Mouse (Mus musculus): ENCODE results near the gene Anp32a. TPM values are rescaled to one million over a fixed set of nuclear protein-coding genes. Genes with fewer than 3 reads are reported as not detected.
A peak's percentile ranks its signal among the peaks of the same experiment; 100 is the strongest.

Gene Anp32a
- total RNA-seq, 2 experiments from 2014 or later, result 206 to 209 TPM

DNA sequence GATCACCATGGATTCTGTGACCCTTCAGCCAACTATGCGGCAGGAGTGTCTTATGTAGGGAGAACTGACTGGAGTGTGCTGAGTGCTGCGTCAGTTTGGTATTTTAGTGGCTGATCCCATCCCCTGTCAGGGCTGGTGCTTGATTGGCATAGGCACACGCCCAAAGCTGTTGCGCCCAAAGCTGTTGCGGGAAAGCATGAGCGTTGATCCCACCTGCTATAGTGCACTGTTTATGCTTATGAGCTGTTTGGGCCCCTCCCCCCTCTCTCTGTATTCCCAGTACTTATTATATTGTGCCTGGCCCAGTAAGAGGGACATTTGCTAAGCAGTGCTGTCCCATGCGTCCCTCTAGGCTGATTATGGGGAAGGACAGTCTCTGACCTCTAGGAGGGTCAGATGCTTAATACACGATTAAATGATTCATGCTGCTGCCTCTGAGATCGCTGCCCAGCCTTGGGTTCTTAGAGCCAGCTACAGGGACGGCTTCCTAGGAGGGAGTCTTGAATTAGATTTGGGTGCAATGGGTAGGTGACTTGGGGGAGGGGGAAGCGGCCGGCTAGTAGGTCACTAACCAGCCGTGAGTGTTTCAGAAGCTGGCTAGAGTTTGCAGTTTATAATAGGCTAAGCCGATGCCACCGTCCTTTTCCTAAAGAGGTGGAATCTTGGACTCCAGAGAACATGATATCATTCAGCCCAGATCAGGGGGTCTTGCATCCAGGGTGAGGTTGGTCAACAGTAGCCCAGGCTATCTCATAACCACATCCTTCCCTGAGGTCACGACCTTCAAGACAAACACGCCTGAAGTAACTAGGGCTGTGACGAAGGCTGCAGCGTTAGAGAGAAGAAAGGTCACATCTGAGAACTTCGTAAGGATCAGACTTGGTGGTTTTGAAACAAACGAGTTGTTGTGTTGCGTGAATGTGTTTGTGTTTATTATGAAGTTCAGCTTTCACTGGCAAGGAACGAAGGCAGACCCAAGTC, 25.7 kb downstream of the Anp32a start:
- no peak for DNase-seq
- intact Hi-C loops (cut with DNase I), result no loop called here

- intact Hi-C loops (cut with DNase I), result no loop called here
- no peak for DNase-seq
Measured at GRCm38 (mm10) chr9:62367510-62368071, 26.5 kb downstream of the Anp32a start.

DNA sequence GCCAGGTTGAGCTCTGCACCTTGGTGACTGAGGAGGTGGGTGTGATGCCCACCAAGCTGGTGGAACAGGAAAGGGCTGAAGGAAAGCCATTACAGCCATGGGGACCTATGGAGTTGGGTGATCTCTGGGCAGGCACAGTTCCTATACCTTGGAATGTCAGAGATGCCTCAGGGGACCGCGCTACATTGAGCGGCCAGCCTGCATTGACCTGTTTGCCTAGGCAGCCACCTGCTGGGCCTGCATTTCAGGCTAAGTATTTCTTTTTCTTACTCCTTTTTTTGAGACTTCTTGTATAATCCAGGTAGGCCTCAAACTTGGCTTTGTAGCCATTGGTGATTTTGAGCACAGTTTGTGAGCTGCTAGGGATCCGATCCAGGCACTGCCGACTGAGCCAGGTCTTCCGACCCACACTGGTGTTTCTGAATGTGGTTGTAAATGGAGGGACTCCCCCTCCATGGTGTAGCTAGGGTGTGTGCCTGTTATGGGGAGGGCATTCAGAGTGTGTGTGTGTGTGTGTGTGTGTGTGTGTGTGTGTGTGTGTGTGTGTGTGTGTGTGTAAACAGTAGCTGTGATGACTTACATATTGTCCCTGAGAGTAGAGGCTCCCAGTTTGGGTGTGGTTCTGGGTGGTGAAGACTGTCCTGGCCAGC, 27.3 kb downstream of the Anp32a start:
- DNase-seq, result no peak
- intact Hi-C loops (cut with DNase I), result no loop called here

DNA sequence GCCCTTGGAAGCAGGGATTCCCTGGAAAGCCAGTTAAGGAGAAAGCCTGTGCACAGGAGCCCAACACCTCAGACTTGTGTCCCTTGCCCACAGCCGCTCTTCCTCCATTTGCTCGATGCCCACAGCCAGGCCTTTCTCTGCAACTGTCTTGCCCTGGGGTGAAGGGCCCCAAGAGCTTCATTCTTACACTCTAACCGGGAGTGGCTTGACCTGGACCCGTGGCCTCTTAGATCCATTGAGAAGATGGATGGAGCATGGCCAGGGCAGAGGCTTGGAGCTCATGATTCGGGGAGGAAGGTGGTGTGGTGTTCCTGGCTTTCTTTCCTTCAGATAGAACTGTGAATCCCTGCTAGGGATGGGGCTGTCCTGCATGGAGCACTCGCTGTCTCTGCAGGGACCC, 28.1 kb downstream of the Anp32a start:
- intact Hi-C loops (cut with DNase I), result no loop called here

GRCm38 (mm10) chr9:62370186-62370585, 29.1 kb downstream of the Anp32a start:
- intact Hi-C loops (cut with DNase I), result loop anchor here (5.0 kb wide), 2 partner anchors 33 to 42 kb away; no protein-coding TSS in a partner anchor
- no peak for DNase-seq

More for the DNA sequence above, 28.1 kb downstream of the Anp32a start:
- DNase-seq, result no peak

DNA sequence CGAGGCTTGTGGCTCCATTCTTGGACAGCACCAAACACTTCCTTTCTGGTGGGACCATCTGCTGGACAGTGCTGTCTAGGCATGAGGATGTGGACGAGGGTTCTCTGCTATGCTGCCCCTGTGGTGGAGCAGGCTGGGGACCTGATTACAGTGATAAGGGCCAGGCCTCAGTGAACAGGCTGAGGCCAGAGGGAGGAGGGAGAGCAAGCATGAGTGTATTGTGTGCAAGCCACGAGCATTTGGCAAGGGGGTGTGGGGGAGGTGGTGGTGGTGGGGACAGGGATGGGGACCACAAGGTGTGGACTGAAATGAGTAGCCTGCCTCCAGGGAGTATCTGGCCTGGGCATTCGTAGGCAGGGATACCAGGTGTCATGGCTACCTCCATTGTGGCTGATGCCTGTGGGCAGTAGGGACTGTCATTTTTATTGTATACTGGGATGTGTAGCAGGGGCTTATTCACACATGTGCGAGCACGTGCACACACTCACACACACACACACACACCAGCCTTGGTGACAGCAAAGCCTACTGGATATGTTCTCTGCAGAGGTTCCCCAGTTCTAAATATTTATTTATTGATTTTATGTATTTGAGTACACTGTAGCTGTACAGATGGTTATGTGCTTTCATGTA, 29.7 kb downstream of the Anp32a start:
- intact Hi-C loops (cut with DNase I), result loop anchor here (5.0 kb wide), 2 partner anchors 33 to 42 kb away; no protein-coding TSS in a partner anchor
- no peak for DNase-seq

- DNase-seq, result no peak
- intact Hi-C loops (cut with DNase I), result loop anchor here (2.0 to 5.0 kb wide), 3 partner anchors 35 to 179 kb away; no protein-coding TSS in a partner anchor
Measured at GRCm38 (mm10) chr9:62371745-62372555, 30.9 kb downstream of the Anp32a start.

DNA sequence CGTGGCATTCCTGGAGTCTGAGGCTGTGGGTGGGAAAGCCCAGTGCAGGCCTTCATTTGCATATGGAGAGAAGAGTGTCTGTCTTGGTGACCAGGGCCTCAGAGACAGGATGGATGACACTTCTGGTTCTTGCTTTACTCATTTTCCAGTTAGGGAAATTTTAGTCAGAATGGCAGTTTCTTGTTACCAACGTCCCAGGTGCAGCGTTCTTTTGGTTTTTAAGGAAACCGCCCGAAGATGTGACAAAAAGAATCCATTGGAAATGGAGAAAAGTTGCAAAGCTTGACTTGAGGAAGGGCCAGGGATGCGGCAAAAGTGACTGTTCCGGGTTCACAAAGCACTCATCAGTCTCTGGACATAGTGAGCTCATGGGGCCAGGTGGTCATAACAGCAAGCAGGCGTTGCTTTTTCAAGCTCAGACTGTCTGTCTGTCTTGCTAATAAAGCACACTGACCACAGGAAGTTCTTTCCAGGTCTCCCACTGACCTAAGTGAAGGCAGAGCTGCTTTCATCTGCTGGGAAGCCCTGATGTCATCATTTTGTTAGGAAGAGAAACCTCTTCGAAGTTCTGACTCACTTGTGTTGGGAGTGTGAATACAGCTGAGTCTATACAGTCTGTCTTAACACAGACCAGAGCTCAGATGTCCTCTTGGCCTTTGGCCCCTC, 31.6 kb downstream of the Anp32a start:
- no peak for DNase-seq
- intact Hi-C loops (cut with DNase I), result loop anchor here (1.0 to 5.0 kb wide), 4 partner anchors 35 to 178 kb away; no protein-coding TSS in a partner anchor

- intact Hi-C loops (cut with DNase I), result loop anchor here (1.0 to 5.0 kb wide), 4 partner anchors 36 to 177 kb away; no protein-coding TSS in a partner anchor
- DNase-seq, result peak; percentile 82 to 88
Measured at GRCm38 (mm10) chr9:62373222-62374123, 32.4 kb downstream of the Anp32a start.

DNA sequence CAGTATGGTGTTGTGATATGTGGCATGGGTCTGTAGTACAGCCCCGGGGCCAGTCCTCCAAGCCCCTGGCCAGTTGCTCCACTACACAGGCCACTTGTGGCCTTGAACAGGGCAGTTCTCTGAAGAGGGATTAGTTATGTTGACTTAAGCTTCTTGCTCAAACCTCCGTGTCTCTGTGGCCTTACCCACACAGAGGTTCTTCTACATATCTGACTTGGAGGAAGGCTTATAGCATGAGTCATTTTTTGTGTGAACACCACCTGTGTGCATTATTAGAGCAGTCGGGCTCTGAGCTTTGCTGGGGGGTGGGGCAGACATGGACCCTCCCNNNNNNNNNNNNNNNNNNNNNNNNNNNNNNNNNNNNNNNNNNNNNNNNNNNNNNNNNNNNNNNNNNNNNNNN, 33.2 kb downstream of the Anp32a start:
- intact Hi-C loops (cut with DNase I), result loop anchor here (5.0 kb wide), 2 partner anchors 37 to 38 kb away; no protein-coding TSS in a partner anchor
- no peak for DNase-seq

DNA sequence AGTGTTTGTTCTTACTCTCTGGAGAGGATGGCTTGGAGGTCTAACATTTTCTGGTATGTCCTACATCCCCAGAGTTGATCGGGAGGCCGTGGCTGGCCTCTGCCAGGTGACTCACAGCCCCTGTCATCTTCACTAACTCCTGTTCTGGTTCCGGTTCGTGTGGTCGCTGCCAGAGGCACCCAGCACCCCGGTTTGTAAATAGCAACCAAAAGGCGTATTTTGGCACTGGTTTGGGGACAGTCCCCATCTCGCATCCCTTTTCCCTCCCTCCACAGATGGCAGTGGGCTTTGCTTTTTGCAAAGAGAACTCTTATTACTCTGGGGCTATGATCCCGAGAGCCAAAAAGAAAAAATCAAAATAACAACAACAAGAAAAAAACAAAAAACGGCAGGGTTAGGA, 36.8 kb downstream of the Anp32a start:
- intact Hi-C loops (cut with DNase I), result no loop called here

GRCm38 (mm10) chr9:62380351-62380750, 39.3 kb downstream of the Anp32a start:
- intact Hi-C loops (cut with DNase I), result loop anchor here (2.0 kb wide), 1 partner anchor 34 kb away; no protein-coding TSS in a partner anchor
- no peak for DNase-seq

More for the DNA sequence above, 36.8 kb downstream of the Anp32a start:
- no peak for DNase-seq

DNA sequence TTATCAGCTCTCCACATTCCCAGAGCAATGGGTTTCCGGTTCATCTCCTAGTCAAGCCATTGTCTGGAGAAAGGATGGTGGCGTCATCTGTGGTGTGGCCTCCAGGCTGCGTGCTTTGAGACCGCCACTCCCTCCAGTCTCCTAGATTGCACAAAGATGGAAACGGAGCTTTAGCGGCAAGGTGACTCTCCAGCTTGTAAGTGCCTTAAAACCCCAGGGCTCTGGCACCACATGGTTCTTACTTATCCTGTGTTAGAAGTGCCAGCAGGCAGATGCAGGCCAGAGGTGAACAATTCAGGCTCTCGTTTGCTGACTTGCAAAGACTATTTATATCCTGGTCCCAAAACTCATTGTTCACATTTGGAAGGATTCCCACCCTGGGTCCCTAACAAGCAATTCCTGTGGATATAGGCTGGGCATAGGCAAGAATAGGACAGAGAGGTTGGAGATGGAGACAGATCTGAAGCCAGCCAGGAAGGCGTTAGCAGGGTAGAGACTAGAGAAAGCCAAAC, 40.4 kb downstream of the Anp32a start:
- intact Hi-C loops (cut with DNase I), result loop anchor here (2.0 kb wide), 1 partner anchor 33 kb away; no protein-coding TSS in a partner anchor
- peak in 1 of 2 experiments; percentile 32 for DNase-seq

GRCm38 (mm10) chr9:62382519-62383084, 41.5 kb downstream of the Anp32a start:
- intact Hi-C loops (cut with DNase I), result no loop called here
- DNase-seq, result no peak

- DNase-seq, result no peak
- intact Hi-C loops (cut with DNase I), result loop anchor here (2.0 kb wide), 1 partner anchor 22 kb away; no protein-coding TSS in a partner anchor
Measured at GRCm38 (mm10) chr9:62385062-62385461, 44.0 kb downstream of the Anp32a start.

DNA sequence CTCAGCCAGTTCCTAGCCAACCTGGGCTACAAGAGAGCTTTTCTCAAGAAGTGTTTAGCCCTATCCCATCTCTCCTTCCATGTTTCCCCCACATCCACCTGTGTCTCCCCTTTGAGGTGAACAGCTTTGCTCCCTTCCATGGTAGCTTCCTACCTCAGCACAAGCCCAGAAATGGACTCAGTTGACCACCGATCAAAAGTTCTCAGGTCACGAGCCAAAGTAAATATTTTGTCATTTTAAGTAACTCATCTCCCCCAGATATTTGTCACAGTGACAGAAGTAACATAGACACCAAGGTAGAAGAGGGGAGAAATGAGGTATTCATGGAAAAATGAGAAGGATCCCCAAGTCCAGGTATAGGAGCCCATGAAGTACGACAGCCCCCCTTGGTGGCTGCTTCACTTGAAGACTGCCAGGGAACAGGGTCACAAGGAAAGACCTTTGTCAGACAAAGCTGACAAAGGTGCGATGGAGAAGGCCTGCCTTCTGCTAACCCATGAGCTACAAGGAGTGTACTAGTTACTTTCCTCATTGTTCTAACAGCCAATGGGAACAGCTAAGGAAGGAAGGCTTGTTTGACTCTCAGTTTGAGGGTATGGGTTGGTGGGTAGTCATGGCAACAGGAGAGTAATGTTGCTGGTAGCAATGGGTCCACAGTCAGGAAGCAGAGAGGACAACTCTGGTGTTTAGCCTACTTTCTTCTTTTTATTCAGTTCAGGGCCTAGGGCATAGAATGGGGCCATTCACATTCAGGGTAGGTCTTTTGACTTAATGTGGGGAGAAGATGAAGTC, 44.8 kb downstream of the Anp32a start:
- no peak for DNase-seq
- intact Hi-C loops (cut with DNase I), result loop anchor here (2.0 kb wide), 1 partner anchor 21 kb away; no protein-coding TSS in a partner anchor

Measured in heart, postnatal 36 days (tissue).